Mouse (Mus musculus): Measurements from ENCODE around the gene Spic. TPM values are rescaled to one million over a fixed set of nuclear protein-coding genes. Genes with fewer than 3 reads are reported as not detected.
A peak's percentile ranks its signal among the peaks of the same experiment; 100 is the strongest.

The Spic gene
- polyA plus RNA-seq (2016; fragmentation: Nextera tagmentation; extraction: Ambion mirVana) = 0.26 TPM in 1 of 2 replicates, not detected in the other

- Histone ChIP-seq H3K27ac (no peak within 1 kb of the TSS), H3K36me3 (no peaks in the 10 kb centered on the region), H3K4me1 (no peaks in the 10 kb centered on the region), H3K9ac (no peak within 1 kb of the TSS), H3K9me3 (no peaks in the 10 kb centered on the region), H3K27me3 (replicated peaks) (no peaks in the 10 kb centered on the region), H3K4me3 (no peak within 1 kb of the TSS), H3K4me2 (replicated peaks) (no peak within 1 kb of the TSS)
- ATAC-seq (ENCODE audit: low FRiP score, low read depth) = no peak
- 61% methylated on average over 5 of the region's 5 CpGs for WGBS
Measured at GRCm38 (mm10) chr10:88684925-88685324, at the start of gene Spic. TSS of gene Spic (minus strand) at chr10:88685015.

GRCm38 (mm10) chr10:88732309-88732622 is 47.5 kb upstream of the Spic start:
- WGBS = 15% methylated on average over 6 of the region's 6 CpGs
- H3K9ac ChIP-seq = peak overlapping the region; percentile 89; the same call in 1 of the 2 replicates
- H3K4me1 ChIP-seq = peaks cover 12% of the 10 kb centered on the region
- H3K4me3 ChIP-seq = peak overlapping the region; percentile 90
- H3K27me3 ChIP-seq (replicated peaks) = no peaks in the 10 kb centered on the region
- no peaks in the 10 kb centered on the region for H3K9me3 ChIP-seq
- H3K36me3 ChIP-seq = peaks cover 11% of the 10 kb centered on the region
- no peak for ATAC-seq (ENCODE audit: low FRiP score, low read depth)
- H3K4me2 ChIP-seq (replicated peaks) = peak overlapping the region; percentile 94
- no peak overlapping the region for H3K27ac ChIP-seq

GRCm38 (mm10) chr10:88731496-88732308 is 46.9 kb upstream of the Spic start:
- 0 out of 2 replicates have a peak, but pooled peaks cover 6% of the 10 kb centered on the region for H3K36me3 ChIP-seq
- H3K27ac ChIP-seq = no peak overlapping the region
- no peaks in the 10 kb centered on the region for H3K9me3 ChIP-seq
- H3K9ac ChIP-seq = peak overlapping the region; percentile 89
- H3K4me1 ChIP-seq = peaks cover 12% of the 10 kb centered on the region
- peak overlapping the region; percentile 94 for H3K4me2 ChIP-seq (replicated peaks)
- WGBS = 2% methylated on average over 61 of the region's 61 CpGs
- ATAC-seq (ENCODE audit: low FRiP score, low read depth) = peak; percentile 30
- no peaks in the 10 kb centered on the region for H3K27me3 ChIP-seq (replicated peaks)
- peak overlapping the region; percentile 90 for H3K4me3 ChIP-seq

- H3K9me3 ChIP-seq = no peaks in the 10 kb centered on the region
- no peak within 1 kb of the TSS for H3K27ac ChIP-seq
- no peaks in the 10 kb centered on the region for H3K27me3 ChIP-seq (replicated peaks)
- peak within 1 kb of the TSS; percentile 90 for H3K4me3 ChIP-seq
- H3K4me2 ChIP-seq (replicated peaks) = peak within 1 kb of the TSS; percentile 94
- H3K36me3 ChIP-seq = 0 out of 2 replicates have a peak, but pooled peaks cover 3% of the 10 kb centered on the region
- peaks cover 12% of the 10 kb centered on the region for H3K4me1 ChIP-seq
- WGBS = under 1% methylated on average over 65 of the region's 65 CpGs
- ATAC-seq (ENCODE audit: low FRiP score, low read depth) = peak; percentile 94
- peak within 1 kb of the TSS; percentile 89 for H3K9ac ChIP-seq
Measured at GRCm38 (mm10) chr10:88730571-88731495, 46.0 kb upstream of the Spic start, which contains the start of gene Arl1. TSS of gene Arl1 (plus strand) at chr10:88730858.

- no peak overlapping the region for H3K4me2 ChIP-seq (replicated peaks)
- H3K9me3 ChIP-seq = no peaks in the 10 kb centered on the region
- H3K27me3 ChIP-seq (replicated peaks) = no peaks in the 10 kb centered on the region
- no peak overlapping the region for H3K4me3 ChIP-seq
- no peaks in the 10 kb centered on the region for H3K36me3 ChIP-seq
- no peak overlapping the region for H3K27ac ChIP-seq
- no peak for ATAC-seq (ENCODE audit: low FRiP score, low read depth)
- peaks cover 12% of the 10 kb centered on the region for H3K4me1 ChIP-seq
- WGBS = 76% methylated on average over 8 of the region's 8 CpGs
- no peak overlapping the region for H3K9ac ChIP-seq
Measured at GRCm38 (mm10) chr10:88728166-88728565, 43.4 kb upstream of the Spic start.

- Histone ChIP-seq H3K27me3 (replicated peaks) (no peaks in the 10 kb centered on the region), H3K4me2 (replicated peaks) (no peak overlapping the region), H3K4me3 (no peak overlapping the region), H3K4me1 (peaks cover 8% of the 10 kb centered on the region), H3K9ac (no peak overlapping the region), H3K9me3 (no peaks in the 10 kb centered on the region), H3K27ac (no peak overlapping the region), H3K36me3 (no peaks in the 10 kb centered on the region)
- WGBS = 75% methylated on average over 1 of the region's 1 CpGs
- ATAC-seq (ENCODE audit: low FRiP score, low read depth) = no peak
Measured at GRCm38 (mm10) chr10:88727128-88727527, 42.3 kb upstream of the Spic start.

- H3K36me3 ChIP-seq = no peaks in the 10 kb centered on the region
- no peak overlapping the region for H3K4me3 ChIP-seq
- H3K4me2 ChIP-seq (replicated peaks) = no peak overlapping the region
- ATAC-seq (ENCODE audit: low FRiP score, low read depth) = no peak
- no peaks in the 10 kb centered on the region for H3K9me3 ChIP-seq
- no peak overlapping the region for H3K9ac ChIP-seq
- no peak overlapping the region for H3K27ac ChIP-seq
- no peaks in the 10 kb centered on the region for H3K27me3 ChIP-seq (replicated peaks)
- H3K4me1 ChIP-seq = peaks cover 2% of the 10 kb centered on the region
- WGBS = 62% methylated on average over 2 of the region's 2 CpGs
Measured at GRCm38 (mm10) chr10:88725343-88725742, 40.5 kb upstream of the Spic start.

- no peaks in the 10 kb centered on the region for H3K4me1 ChIP-seq
- WGBS = 81% methylated on average over 1 of the region's 1 CpGs
- no peaks in the 10 kb centered on the region for H3K9me3 ChIP-seq
- ATAC-seq (ENCODE audit: low FRiP score, low read depth) = no peak
- H3K27me3 ChIP-seq (replicated peaks) = no peaks in the 10 kb centered on the region
- no peaks in the 10 kb centered on the region for H3K36me3 ChIP-seq
- no peak overlapping the region for H3K4me2 ChIP-seq (replicated peaks)
- no peak overlapping the region for H3K27ac ChIP-seq
- H3K4me3 ChIP-seq = no peak overlapping the region
- H3K9ac ChIP-seq = no peak overlapping the region
Measured at GRCm38 (mm10) chr10:88719618-88720017, 34.8 kb upstream of the Spic start.

GRCm38 (mm10) chr10:88717756-88718025 is 32.9 kb upstream of the Spic start:
- H3K9ac ChIP-seq = no peak overlapping the region
- H3K36me3 ChIP-seq = no peaks in the 10 kb centered on the region
- no peaks in the 10 kb centered on the region for H3K27me3 ChIP-seq (replicated peaks)
- ATAC-seq (ENCODE audit: low FRiP score, low read depth) = no peak
- H3K27ac ChIP-seq = no peak overlapping the region
- H3K9me3 ChIP-seq = no peaks in the 10 kb centered on the region
- no peaks in the 10 kb centered on the region for H3K4me1 ChIP-seq
- H3K4me3 ChIP-seq = no peak overlapping the region
- 45% methylated on average over 2 of the region's 2 CpGs for WGBS
- H3K4me2 ChIP-seq (replicated peaks) = no peak overlapping the region

GRCm38 (mm10) chr10:88716986-88717755 is 32.4 kb upstream of the Spic start:
- Histone ChIP-seq H3K4me1 (no peaks in the 10 kb centered on the region), H3K4me3 (no peak overlapping the region), H3K4me2 (replicated peaks) (no peak overlapping the region), H3K36me3 (no peaks in the 10 kb centered on the region), H3K27ac (no peak overlapping the region), H3K27me3 (replicated peaks) (no peaks in the 10 kb centered on the region), H3K9me3 (no peaks in the 10 kb centered on the region), H3K9ac (no peak overlapping the region)
- no peak for ATAC-seq (ENCODE audit: low FRiP score, low read depth)
- WGBS = 58% methylated on average over 13 of the region's 13 CpGs

GRCm38 (mm10) chr10:88715621-88716020 is 30.8 kb upstream of the Spic start:
- Histone ChIP-seq H3K4me3 (no peak overlapping the region), H3K4me2 (replicated peaks) (no peak overlapping the region), H3K4me1 (no peaks in the 10 kb centered on the region), H3K27me3 (replicated peaks) (no peaks in the 10 kb centered on the region), H3K27ac (no peak overlapping the region), H3K9ac (no peak overlapping the region), H3K36me3 (no peaks in the 10 kb centered on the region), H3K9me3 (no peaks in the 10 kb centered on the region)
- 78% methylated on average over 6 of the region's 6 CpGs for WGBS
- no peak for ATAC-seq (ENCODE audit: low FRiP score, low read depth)

GRCm38 (mm10) chr10:88714744-88715143 is 29.9 kb upstream of the Spic start:
- Histone ChIP-seq H3K4me2 (replicated peaks) (no peak overlapping the region), H3K36me3 (no peaks in the 10 kb centered on the region), H3K4me1 (no peaks in the 10 kb centered on the region), H3K27ac (no peak overlapping the region), H3K4me3 (no peak overlapping the region), H3K9ac (no peak overlapping the region), H3K27me3 (replicated peaks) (no peaks in the 10 kb centered on the region), H3K9me3 (no peaks in the 10 kb centered on the region)
- ATAC-seq (ENCODE audit: low FRiP score, low read depth) = no peak
- 88% methylated on average over 4 of the region's 4 CpGs for WGBS
